Mouse (Mus musculus) bone marrow, adult 2 months (tissue): ENCODE measurements around the gene Ubash3a. TPM values are rescaled to one million over a fixed set of nuclear protein-coding genes. Genes with fewer than 3 reads are reported as not detected.

Experiments used
- H3K27ac ChIP-seq: fragments of 200-500 bp; 2 replicates; pipeline ENCODE4 v1.5.1; 2012; ENCODE audit warnings: low read depth, mild to moderate bottlenecking, control low read depth, inconsistent platforms, low read length; ENCODE audit not compliant: control insufficient read depth, poor library complexity, insufficient read depth
- H3K4me1 ChIP-seq: fragments of 200-500 bp; 2 replicates; pipeline ENCODE4 v1.6.1; 2011; ENCODE audit warnings: low read length; ENCODE audit not compliant: control insufficient read depth, insufficient read depth
- H3K4me3 ChIP-seq: fragments of 200-500 bp; replicated peaks from 2 replicates; pipeline ENCODE3; 2011; ENCODE audit warnings: mild to moderate bottlenecking, low read depth, low read length, control low read depth; ENCODE audit not compliant: control insufficient read depth
- CTCF ChIP-seq: fragments of 200-500 bp; IDR thresholded peaks from 2 replicates; pipeline ENCODE4 v1.5.1; 2011; ENCODE audit warnings: low read length, control low read depth; ENCODE audit not compliant: control insufficient read depth, insufficient read depth
- POLR2A ChIP-seq: fragments of 200-500 bp; IDR thresholded peaks from 2 replicates; pipeline ENCODE4 v1.6.1; 2011; ENCODE audit warnings: low read depth, mild to moderate bottlenecking, control low read depth, low read length, borderline replicate concordance; ENCODE audit not compliant: control insufficient read depth
- WGBS: fragments of 180-500 bp; shearing (Covaris S2); methylation state at CpG from one replicate; pipeline ENCODE4 v1.1.7; 2018; 5-methylcytosine and 5-hydroxymethylcytosine counted together
- polyA plus RNA-seq: library from polyadenylated mRNA; stranded (reverse); fragments of >200 nt; gene quantifications from 2 replicates; pipeline ENCODE4 v1.2.4, GENCODE M21; 2011; ENCODE audit warnings: low replicate concordance; ENCODE audit not compliant: missing spikeins, insufficient read depth, insufficient read length

The Ubash3a gene
- polyA plus RNA-seq, 1 experiment: 13.0 TPM

- Histone ChIP-seq H3K4me3 (no peak overlapping the region), H3K4me1 (no peaks in the 10 kb centered on the region; the same call in 1 of the 2 replicates), H3K27ac (no peak overlapping the region)
- TF ChIP-seq CTCF (no peak), POLR2A (no peak)
- 69% methylated on average over 4 of the region's 4 CpGs for WGBS
Observed at GRCm38 (mm10) chr17:31259145-31259544, 51.5 kb downstream of the Ubash3a start.

GRCm38 (mm10) chr17:31259825-31260224 is 52.2 kb downstream of the Ubash3a start:
- no peak overlapping the region for H3K4me3 ChIP-seq
- WGBS: 68% methylated on average over 4 of the region's 4 CpGs
- H3K27ac ChIP-seq: no peak overlapping the region
- H3K4me1 ChIP-seq: peaks cover 4% of the 10 kb centered on the region
- TF ChIP-seq POLR2A (no peak), CTCF (peak; percentile 38; the same call in 1 of the 2 replicates)

- TF ChIP-seq POLR2A (no peak), CTCF (no peak)
- no peak overlapping the region for H3K27ac ChIP-seq
- H3K4me3 ChIP-seq: no peak overlapping the region
- 78% methylated on average over 7 of the region's 7 CpGs for WGBS
- peaks cover 4% of the 10 kb centered on the region for H3K4me1 ChIP-seq
Observed at GRCm38 (mm10) chr17:31260430-31260829, 52.8 kb downstream of the Ubash3a start.

GRCm38 (mm10) chr17:31261352-31261751 is 53.7 kb downstream of the Ubash3a start:
- Histone ChIP-seq H3K4me3 (no peak overlapping the region), H3K27ac (no peak overlapping the region), H3K4me1 (peaks cover 10% of the 10 kb centered on the region)
- WGBS: 65% methylated on average over 6 of the region's 6 CpGs
- TF ChIP-seq CTCF (no peak), POLR2A (no peak)

- no peak overlapping the region for H3K4me3 ChIP-seq
- 76% methylated on average over 5 of the region's 5 CpGs for WGBS
- TF ChIP-seq CTCF (no peak), POLR2A (no peak)
- peaks cover 14% of the 10 kb centered on the region for H3K4me1 ChIP-seq
- H3K27ac ChIP-seq: no peak overlapping the region
Observed at GRCm38 (mm10) chr17:31262715-31263114, 55.0 kb downstream of the Ubash3a start.

- Histone ChIP-seq H3K4me1 (peaks cover 17% of the 10 kb centered on the region), H3K27ac (no peak overlapping the region), H3K4me3 (no peak overlapping the region)
- TF ChIP-seq POLR2A (no peak), CTCF (no peak)
- 79% methylated on average over 5 of the region's 5 CpGs for WGBS
Observed at GRCm38 (mm10) chr17:31263770-31264169, 56.1 kb downstream of the Ubash3a start.

GRCm38 (mm10) chr17:31264372-31264771 is 56.7 kb downstream of the Ubash3a start:
- H3K4me1 ChIP-seq: peaks cover 17% of the 10 kb centered on the region
- peak overlapping the region; percentile 20 for H3K27ac ChIP-seq
- WGBS: 69% methylated on average over 6 of the region's 6 CpGs
- H3K4me3 ChIP-seq: no peak overlapping the region
- no peak for TF ChIP-seq POLR2A
- TF ChIP-seq CTCF: no peak

- no peak overlapping the region for H3K4me3 ChIP-seq
- TF ChIP-seq CTCF (no peak), POLR2A (no peak)
- peaks cover 17% of the 10 kb centered on the region for H3K4me1 ChIP-seq
- 3% methylated on average over 3 of the region's 3 CpGs for WGBS
- peak overlapping the region; percentile 20 for H3K27ac ChIP-seq
Observed at GRCm38 (mm10) chr17:31265171-31265572, 57.5 kb downstream of the Ubash3a start.

- no peak overlapping the region for H3K4me3 ChIP-seq
- WGBS: 88% methylated on average over 9 of the region's 9 CpGs
- peaks cover 17% of the 10 kb centered on the region for H3K4me1 ChIP-seq
- TF ChIP-seq POLR2A: no peak
- TF ChIP-seq CTCF: 0 out of 2 replicates have a peak, but pooled peaks have one; percentile 10
- peak overlapping the region; percentile 20 for H3K27ac ChIP-seq
Observed at GRCm38 (mm10) chr17:31265831-31266230, 58.2 kb downstream of the Ubash3a start.
